Mouse (Mus musculus) embryonic facial prominence, embryonic 10.5 days (tissue): ENCODE measurements around the gene Brsk1. TPM values are rescaled to one million over a fixed set of nuclear protein-coding genes. Genes with fewer than 3 reads are reported as not detected.

Source experiments
- DNase-seq: peaks from one replicate; pipeline ENCODE4 v3.0.0-alpha.2; 2017; ENCODE audit warnings: low spot score
- H3K27ac ChIP-seq: fragments of 300-500 bp; sonication (generic); replicated peaks from 2 replicates; pipeline ENCODE4 v1.5.1; 2016; ENCODE audit warnings: mild to moderate bottlenecking
- H3K27me3 ChIP-seq: fragments of 300-500 bp; sonication (generic); replicated peaks from 2 replicates; pipeline ENCODE4 v1.6.1; 2016; ENCODE audit warnings: low read depth, mild to moderate bottlenecking; ENCODE audit not compliant: poor library complexity, severe bottlenecking
- H3K36me3 ChIP-seq: fragments of 300-500 bp; sonication (generic); replicated peaks from 2 replicates; pipeline ENCODE4 v1.6.1; 2016; ENCODE audit warnings: mild to moderate bottlenecking, moderate library complexity
- H3K4me1 ChIP-seq: fragments of 300-500 bp; sonication (generic); 2 replicates; pipeline ENCODE4 v1.6.1; 2016
- H3K4me3 ChIP-seq: fragments of 300-500 bp; sonication (generic); 2 replicates; pipeline ENCODE4 v1.5.1; 2016; ENCODE audit warnings: mild to moderate bottlenecking, moderate library complexity
- H3K9me3 ChIP-seq: fragments of 300-500 bp; sonication (generic); 2 replicates; pipeline ENCODE4 v1.6.1; 2016; ENCODE audit warnings: mild to moderate bottlenecking
- WGBS: fragments of 180-500 bp; shearing (Covaris S2); methylation state at CpG from one replicate; pipeline ENCODE4 v1.1.7; 2016; 5-methylcytosine and 5-hydroxymethylcytosine counted together
- polyA plus RNA-seq: library from polyadenylated mRNA; unstranded; fragments of >200 nt; fragmentation: Nextera tagmentation; extraction: Ambion mirVana; gene quantifications from 2 replicates; pipeline ENCODE4 v1.2.1, GENCODE M21; 2016

Brsk1 gene
- polyA plus RNA-seq, 1 experiment from 2014 or later, result 2.2 TPM

- Histone ChIP-seq H3K27ac (no peak overlapping the region), H3K9me3 (no peaks in the 10 kb centered on the region), H3K36me3 (peaks cover 89% of the 10 kb centered on the region), H3K4me3 (no peak overlapping the region), H3K27me3 (no peaks in the 10 kb centered on the region), H3K4me1 (no peaks in the 10 kb centered on the region)
- WGBS, result 93% methylated on average over 12 of the region's 12 CpGs
- no peak for DNase-seq
Measured at GRCm38 (mm10) chr7:4674114-4674731, 16.2 kb upstream of the Brsk1 start.

GRCm38 (mm10) chr7:4675200-4675599 lies 15.2 kb upstream of the Brsk1 start:
- Histone ChIP-seq H3K27ac (no peak overlapping the region), H3K4me3 (no peak overlapping the region), H3K4me1 (no peaks in the 10 kb centered on the region), H3K27me3 (no peaks in the 10 kb centered on the region), H3K9me3 (no peaks in the 10 kb centered on the region), H3K36me3 (peaks cover 86% of the 10 kb centered on the region)
- 92% methylated on average over 7 of the region's 7 CpGs for WGBS
- DNase-seq, result no peak

GRCm38 (mm10) chr7:4683307-4683706 lies 7.1 kb upstream of the Brsk1 start:
- WGBS, result 87% methylated on average over 5 of the region's 5 CpGs
- Histone ChIP-seq H3K27ac (no peak overlapping the region), H3K4me3 (no peak overlapping the region), H3K4me1 (peaks cover 8% of the 10 kb centered on the region), H3K36me3 (peaks cover 35% of the 10 kb centered on the region), H3K27me3 (no peaks in the 10 kb centered on the region), H3K9me3 (no peaks in the 10 kb centered on the region)
- no peak for DNase-seq

- no peaks in the 10 kb centered on the region for H3K27me3 ChIP-seq
- H3K9me3 ChIP-seq, result no peaks in the 10 kb centered on the region
- H3K4me3 ChIP-seq, result peak overlapping the region; percentile 83
- no peak for DNase-seq
- peaks cover 8% of the 10 kb centered on the region for H3K4me1 ChIP-seq
- 3% methylated on average over 13 of the region's 13 CpGs for WGBS
- H3K36me3 ChIP-seq, result peaks cover 31% of the 10 kb centered on the region
- peak overlapping the region; percentile 83 for H3K27ac ChIP-seq
Measured at GRCm38 (mm10) chr7:4684203-4684602, 6.2 kb upstream of the Brsk1 start.

- Histone ChIP-seq H3K9me3 (no peaks in the 10 kb centered on the region), H3K4me1 (peaks cover 8% of the 10 kb centered on the region), H3K27me3 (no peaks in the 10 kb centered on the region), H3K36me3 (peaks cover 29% of the 10 kb centered on the region), H3K27ac (peak within 1 kb of the TSS; percentile 83), H3K4me3 (peak within 1 kb of the TSS; percentile 83)
- DNase-seq, result peak; percentile 96
- WGBS, result under 1% methylated on average over 32 of the region's 32 CpGs
Measured at GRCm38 (mm10) chr7:4684632-4685417, 5.6 kb upstream of the Brsk1 start, which contains the start of gene Hspbp1. Gene Hspbp1 (minus strand): TSS chr7:4685068.

GRCm38 (mm10) chr7:4690951-4691653 lies 698 bp downstream of the Brsk1 start:
- Histone ChIP-seq H3K27me3 (no peaks in the 10 kb centered on the region), H3K4me1 (peaks cover 17% of the 10 kb centered on the region), H3K27ac (peak overlapping the region; percentile 99), H3K4me3 (peak overlapping the region; percentile 98), H3K36me3 (peaks cover 39% of the 10 kb centered on the region), H3K9me3 (no peaks in the 10 kb centered on the region)
- 5% methylated on average over 35 of the region's 35 CpGs for WGBS
- peak; percentile 43 for DNase-seq

GRCm38 (mm10) chr7:4693004-4693403 lies 2.6 kb downstream of the Brsk1 start:
- Histone ChIP-seq H3K9me3 (no peaks in the 10 kb centered on the region), H3K27me3 (no peaks in the 10 kb centered on the region), H3K4me3 (no peak overlapping the region), H3K36me3 (peaks cover 57% of the 10 kb centered on the region), H3K4me1 (peaks cover 17% of the 10 kb centered on the region), H3K27ac (no peak overlapping the region)
- no peak for DNase-seq
- WGBS, result 93% methylated on average over 6 of the region's 6 CpGs

- Histone ChIP-seq H3K27me3 (no peaks in the 10 kb centered on the region), H3K36me3 (peaks cover 92% of the 10 kb centered on the region), H3K4me3 (peak overlapping the region; percentile 11; the same call in 1 of the 2 replicates), H3K9me3 (no peaks in the 10 kb centered on the region), H3K4me1 (peaks cover 16% of the 10 kb centered on the region), H3K27ac (peak overlapping the region; percentile 21)
- 34% methylated on average over 8 of the region's 8 CpGs for WGBS
- DNase-seq, result peak; percentile 69
Measured at GRCm38 (mm10) chr7:4702334-4702733, 11.9 kb downstream of the Brsk1 start.

GRCm38 (mm10) chr7:4703195-4703594 lies 12.8 kb downstream of the Brsk1 start:
- WGBS, result 93% methylated on average over 7 of the region's 7 CpGs
- H3K36me3 ChIP-seq, result peaks cover 92% of the 10 kb centered on the region

DNA sequence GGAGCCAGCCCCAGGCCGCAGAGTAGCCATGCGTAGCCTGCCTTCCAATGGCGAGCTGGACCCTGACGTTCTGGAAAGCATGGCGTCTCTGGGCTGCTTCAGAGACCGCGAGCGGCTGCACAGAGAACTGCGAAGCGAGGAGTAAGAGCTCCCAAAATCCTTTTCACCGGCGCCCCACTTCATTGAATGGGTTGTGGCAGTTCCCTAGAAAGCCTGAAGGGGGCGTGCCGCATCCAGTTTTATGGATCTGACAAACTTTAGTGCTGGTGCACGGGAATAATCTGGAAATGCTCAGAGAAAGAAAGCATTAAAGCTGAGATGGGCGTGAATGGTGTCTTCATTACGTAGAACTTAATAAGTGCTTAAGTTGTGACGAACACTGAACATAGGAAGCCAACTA lies 14.7 kb downstream of the Brsk1 start:
- DNase-seq, result peak; percentile 38
- Histone ChIP-seq H3K4me1 (peaks cover 16% of the 10 kb centered on the region), H3K9me3 (no peaks in the 10 kb centered on the region), H3K36me3 (peaks cover 93% of the 10 kb centered on the region), H3K27me3 (no peaks in the 10 kb centered on the region), H3K4me3 (no peak overlapping the region), H3K27ac (no peak overlapping the region)
- WGBS, result 42% methylated on average over 18 of the region's 18 CpGs

More at GRCm38 (mm10) chr7:4703195-4703594, 12.8 kb downstream of the Brsk1 start:
- Histone ChIP-seq H3K9me3 (no peaks in the 10 kb centered on the region), H3K4me1 (peaks cover 16% of the 10 kb centered on the region), H3K27me3 (no peaks in the 10 kb centered on the region), H3K4me3 (no peak overlapping the region), H3K27ac (no peak overlapping the region; the same call in 1 of the 2 replicates)
- no peak for DNase-seq

GRCm38 (mm10) chr7:4712594-4712993 lies 22.2 kb downstream of the Brsk1 start:
- Histone ChIP-seq H3K27me3 (no peaks in the 10 kb centered on the region), H3K9me3 (no peaks in the 10 kb centered on the region), H3K27ac (no peak overlapping the region), H3K4me3 (no peak overlapping the region), H3K4me1 (no peaks in the 10 kb centered on the region), H3K36me3 (peaks cover 99% of the 10 kb centered on the region)
- 82% methylated on average over 3 of the region's 3 CpGs for WGBS
- DNase-seq, result no peak

DNA sequence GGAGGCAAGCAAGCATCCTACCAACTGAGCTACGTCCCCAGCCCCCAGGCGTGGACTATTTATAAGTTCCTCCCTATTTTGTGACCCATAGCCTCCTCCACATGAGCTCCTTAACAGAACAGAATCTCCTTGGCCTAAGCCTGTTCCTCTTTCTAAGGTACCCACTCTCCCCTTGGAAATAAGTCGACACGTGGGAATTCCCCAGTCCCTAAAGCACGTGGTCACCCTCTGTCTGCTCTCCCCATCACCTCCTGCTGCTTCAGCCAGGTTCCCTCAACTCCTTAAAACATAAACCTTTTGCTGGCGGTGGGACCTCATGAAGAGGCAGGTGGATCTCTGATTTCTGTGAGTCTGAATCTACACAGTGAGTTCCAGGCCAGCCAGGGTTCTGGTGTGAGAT lies 26.6 kb downstream of the Brsk1 start:
- Histone ChIP-seq H3K36me3 (peaks cover 61% of the 10 kb centered on the region), H3K9me3 (no peaks in the 10 kb centered on the region), H3K4me1 (no peaks in the 10 kb centered on the region), H3K27ac (no peak overlapping the region), H3K4me3 (no peak overlapping the region), H3K27me3 (no peaks in the 10 kb centered on the region)
- DNase-seq, result no peak
- WGBS, result 73% methylated on average over 6 of the region's 6 CpGs
